Mouse (Mus musculus) liver, embryonic 16.5 days (tissue): Measurements from ENCODE around the gene Cadm4. TPM values are rescaled to one million over a fixed set of nuclear protein-coding genes. Genes with fewer than 3 reads are reported as not detected.
A peak's percentile ranks its signal among the peaks of the same experiment; 100 is the strongest.

Experiments
- ATAC-seq: fragments of 200-750 bp; cut with Nextera tagmentation; 2 replicates; pipeline ENCODE4 v1.8.0; 2017; ENCODE audit warnings: low read depth, mild to moderate bottlenecking, moderate number of reproducible peaks, moderate library complexity
- H3K27ac ChIP-seq: fragments of 300-500 bp; sonication (generic); 2 replicates; pipeline ENCODE4 v1.5.1; 2014; ENCODE audit warnings: mild to moderate bottlenecking, low read length
- H3K27me3 ChIP-seq: fragments of 300-500 bp; sonication (generic); 2 replicates; pipeline ENCODE4 v1.6.1; 2014; ENCODE audit warnings: low read depth, low read length, mixed read lengths; ENCODE audit not compliant: control insufficient read depth, insufficient read depth
- H3K36me3 ChIP-seq: fragments of 300-500 bp; sonication (generic); 2 replicates; pipeline ENCODE4 v1.6.1; 2014; ENCODE audit warnings: mild to moderate bottlenecking; ENCODE audit not compliant: control insufficient read depth, insufficient read depth
- H3K4me1 ChIP-seq: fragments of 300-500 bp; sonication (generic); 2 replicates; pipeline ENCODE4 v1.6.1; 2014; ENCODE audit warnings: low read depth, low read length, mixed read lengths; ENCODE audit not compliant: control insufficient read depth
- H3K4me2 ChIP-seq: fragments of 300-500 bp; sonication (generic); 2 replicates; pipeline ENCODE4 v1.6.1; 2014; ENCODE audit warnings: low read depth, low read length, mixed read lengths
- H3K4me3 ChIP-seq: fragments of 300-500 bp; sonication (generic); 2 replicates; pipeline ENCODE4 v1.5.1; 2014; ENCODE audit warnings: low read depth, mild to moderate bottlenecking, low read length
- H3K9ac ChIP-seq: fragments of 300-500 bp; sonication (generic); 2 replicates; pipeline ENCODE4 v1.6.1; 2014; ENCODE audit warnings: low read depth, low read length
- H3K9me3 ChIP-seq: fragments of 300-500 bp; sonication (generic); replicated peaks from 2 replicates; pipeline ENCODE4 v1.6.1; 2016; ENCODE audit warnings: low read length; ENCODE audit not compliant: control insufficient read depth
- WGBS: fragments of 180-500 bp; shearing (Covaris S2); extraction: QIAGEN DNeasy Blood & Tissue Kit; methylation state at CpG from one replicate; pipeline ENCODE4 v1.1.7; 2014; ENCODE audit not compliant: insufficient replicate concordance; 5-methylcytosine and 5-hydroxymethylcytosine counted together
- polyA plus RNA-seq: library from polyadenylated mRNA; unstranded; fragments of >200 nt; fragmentation: Nextera tagmentation; extraction: Ambion mirVana; gene quantifications from 2 replicates; pipeline ENCODE4 v1.2.1, GENCODE M21; 2015

Gene Cadm4
- polyA plus RNA-seq, 1 experiment from 2014 or later = 0.24 TPM

- peak overlapping the region; percentile 43; the same call in 1 of the 2 replicates for H3K27ac ChIP-seq
- H3K4me1 ChIP-seq = no peaks in the 10 kb centered on the region; the same call in 1 of the 2 replicates
- H3K36me3 ChIP-seq = no peaks in the 10 kb centered on the region
- no peak for ATAC-seq
- no peak overlapping the region for H3K4me3 ChIP-seq
- H3K4me2 ChIP-seq = no peak overlapping the region
- H3K9me3 ChIP-seq = no peaks in the 10 kb centered on the region
- H3K27me3 ChIP-seq = peaks cover 3% of the 10 kb centered on the region; the same call in 1 of the 2 replicates
- H3K9ac ChIP-seq = no peak overlapping the region
- WGBS = 63% methylated on average over 3 of the region's 3 CpGs
These were observed 22.0 kb upstream of the Cadm4 start for GRCm38 (mm10) chr7:24459843-24460242.

- WGBS = 23% methylated on average over 14 of the region's 14 CpGs
- no peak for ATAC-seq
- H3K9me3 ChIP-seq = no peaks in the 10 kb centered on the region
- H3K4me1 ChIP-seq = no peaks in the 10 kb centered on the region; the same call in 1 of the 2 replicates
- no peak overlapping the region for H3K9ac ChIP-seq
- no peak overlapping the region for H3K27ac ChIP-seq
- H3K36me3 ChIP-seq = no peaks in the 10 kb centered on the region
- peaks cover 3% of the 10 kb centered on the region; the same call in 1 of the 2 replicates for H3K27me3 ChIP-seq
- H3K4me3 ChIP-seq = no peak overlapping the region
- H3K4me2 ChIP-seq = 0 out of 2 replicates have a peak overlapping the region, but pooled peaks have one; percentile 7
These were observed 20.3 kb upstream of the Cadm4 start for GRCm38 (mm10) chr7:24461376-24462051.

DNA sequence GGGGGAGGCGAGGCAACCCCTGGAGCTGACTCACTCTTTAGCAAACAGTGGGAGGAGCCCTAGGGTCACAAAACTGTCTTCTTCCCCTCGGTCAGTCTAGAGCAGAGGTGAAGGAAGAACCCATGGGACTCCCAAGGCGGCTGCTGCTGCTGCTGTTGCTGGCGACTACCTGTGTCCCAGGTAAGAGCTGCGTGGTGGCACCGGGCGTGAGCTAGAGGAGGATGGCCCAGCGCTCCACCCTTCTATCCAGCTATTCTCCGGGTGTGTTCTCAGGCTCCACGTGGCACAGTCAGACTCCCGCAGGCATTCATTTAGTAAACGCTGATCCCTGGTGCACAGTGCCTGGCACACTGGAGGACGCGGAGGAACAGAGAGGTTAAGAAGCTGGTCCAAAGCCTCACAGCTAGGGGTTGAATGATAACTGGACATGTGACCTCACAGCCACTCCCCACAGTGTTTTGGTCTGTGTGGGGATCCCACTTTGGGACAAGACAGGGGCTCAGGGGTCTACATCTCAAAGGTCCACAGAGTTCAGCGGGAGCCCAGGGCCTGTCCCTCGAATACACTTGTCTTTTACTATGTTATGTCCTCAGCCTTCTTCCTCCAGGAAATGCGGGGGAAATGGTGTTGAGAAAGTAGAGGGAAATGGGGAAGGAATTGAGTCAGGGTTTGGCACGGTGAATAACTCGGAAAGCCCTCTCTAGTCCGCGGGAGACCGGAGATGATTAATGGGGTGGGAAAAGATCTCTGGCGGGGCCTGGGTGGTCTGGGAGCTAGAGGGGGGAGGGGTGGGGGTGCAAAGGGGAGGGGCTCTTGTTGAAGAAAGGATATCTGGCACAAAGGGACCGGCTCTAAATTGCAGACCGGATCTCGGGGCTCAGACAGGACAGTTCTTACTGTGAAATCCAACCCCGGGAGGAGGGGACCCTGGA, 19.2 kb upstream of the Cadm4 start, which contains the start of gene Plaur:
Gene Plaur, plus strand, starts transcription at position 97 of the 932 bp plus-strand sequence.
- peak within 1 kb of the TSS; percentile 64 for H3K27ac ChIP-seq
- no peaks in the 10 kb centered on the region for H3K9me3 ChIP-seq
- H3K36me3 ChIP-seq = no peaks in the 10 kb centered on the region
- WGBS = 2% methylated on average over 27 of the region's 27 CpGs
- H3K27me3 ChIP-seq = peaks cover 3% of the 10 kb centered on the region; the same call in 1 of the 2 replicates
- no peaks in the 10 kb centered on the region; the same call in 1 of the 2 replicates for H3K4me1 ChIP-seq
- peak; percentile 61 for ATAC-seq
- peak within 1 kb of the TSS; percentile 38 for H3K4me2 ChIP-seq
- H3K9ac ChIP-seq = peak within 1 kb of the TSS; percentile 43; the same call in 1 of the 2 replicates
- peak within 1 kb of the TSS; percentile 52 for H3K4me3 ChIP-seq

GRCm38 (mm10) chr7:24466835-24467234, 15.0 kb upstream of the Cadm4 start:
- WGBS = 54% methylated on average over 6 of the region's 6 CpGs
- no peak overlapping the region for H3K4me3 ChIP-seq
- no peak for ATAC-seq
- H3K9ac ChIP-seq = no peak overlapping the region
- H3K4me1 ChIP-seq = no peaks in the 10 kb centered on the region; the same call in 1 of the 2 replicates
- H3K27ac ChIP-seq = no peak overlapping the region
- H3K27me3 ChIP-seq = peaks cover under 1% of the 10 kb centered on the region; the same call in 1 of the 2 replicates
- peaks cover 5% of the 10 kb centered on the region for H3K36me3 ChIP-seq
- 0 out of 2 replicates have a peak overlapping the region, but pooled peaks have one; percentile 15 for H3K4me2 ChIP-seq
- H3K9me3 ChIP-seq = no peaks in the 10 kb centered on the region; the same call in 1 of the 2 replicates

GRCm38 (mm10) chr7:24467886-24468285, 13.9 kb upstream of the Cadm4 start:
- 73% methylated on average over 5 of the region's 5 CpGs for WGBS

DNA sequence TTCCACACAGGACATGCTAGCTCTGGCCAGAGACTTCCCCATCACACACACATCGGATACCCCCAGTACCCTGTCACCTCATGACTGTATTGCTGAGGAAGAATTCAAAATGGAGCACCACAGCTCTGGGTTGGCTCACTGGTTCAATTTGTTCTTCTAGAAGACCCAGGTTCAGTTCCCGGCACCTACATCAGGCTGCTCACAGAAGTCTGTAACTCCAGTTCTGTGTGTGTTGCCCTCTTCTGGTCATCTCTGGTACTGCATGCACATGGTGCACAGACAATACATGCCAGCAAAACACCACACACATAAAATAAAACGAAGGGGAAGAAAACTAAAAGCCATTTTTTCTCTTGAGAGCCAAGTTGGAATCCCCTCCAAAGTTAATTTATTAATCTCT, 12.7 kb upstream of the Cadm4 start:
- no peak for ATAC-seq
- Histone ChIP-seq H3K4me1 (no peaks in the 10 kb centered on the region; the same call in 1 of the 2 replicates), H3K27me3 (no peaks in the 10 kb centered on the region), H3K4me2 (no peak overlapping the region), H3K9ac (no peak overlapping the region), H3K9me3 (no peaks in the 10 kb centered on the region; the same call in 1 of the 2 replicates), H3K4me3 (no peak overlapping the region), H3K27ac (no peak overlapping the region), H3K36me3 (peaks cover 5% of the 10 kb centered on the region)
- 75% methylated on average over 3 of the region's 3 CpGs for WGBS

More at GRCm38 (mm10) chr7:24467886-24468285, 13.9 kb upstream of the Cadm4 start:
- no peaks in the 10 kb centered on the region; the same call in 1 of the 2 replicates for H3K9me3 ChIP-seq
- H3K4me3 ChIP-seq = no peak overlapping the region
- H3K9ac ChIP-seq = no peak overlapping the region
- no peaks in the 10 kb centered on the region for H3K27me3 ChIP-seq
- H3K27ac ChIP-seq = no peak overlapping the region
- no peaks in the 10 kb centered on the region; the same call in 1 of the 2 replicates for H3K4me1 ChIP-seq
- no peak overlapping the region for H3K4me2 ChIP-seq
- ATAC-seq = no peak
- peaks cover 5% of the 10 kb centered on the region for H3K36me3 ChIP-seq

- no peak overlapping the region for H3K9ac ChIP-seq
- H3K4me3 ChIP-seq = no peak overlapping the region
- 83% methylated on average over 7 of the region's 7 CpGs for WGBS
- H3K27ac ChIP-seq = no peak overlapping the region
- no peaks in the 10 kb centered on the region; the same call in 1 of the 2 replicates for H3K4me1 ChIP-seq
- no peaks in the 10 kb centered on the region for H3K27me3 ChIP-seq
- H3K9me3 ChIP-seq = no peaks in the 10 kb centered on the region; the same call in 1 of the 2 replicates
- peaks cover 5% of the 10 kb centered on the region for H3K36me3 ChIP-seq
- ATAC-seq = no peak
- no peak overlapping the region for H3K4me2 ChIP-seq
These were observed 11.5 kb upstream of the Cadm4 start for GRCm38 (mm10) chr7:24470356-24470755.

- Histone ChIP-seq H3K9ac (no peak overlapping the region), H3K9me3 (no peaks in the 10 kb centered on the region; the same call in 1 of the 2 replicates), H3K27me3 (no peaks in the 10 kb centered on the region), H3K4me3 (no peak overlapping the region), H3K4me1 (no peaks in the 10 kb centered on the region; the same call in 1 of the 2 replicates), H3K36me3 (peaks cover 5% of the 10 kb centered on the region), H3K27ac (no peak overlapping the region), H3K4me2 (no peak overlapping the region)
- ATAC-seq = no peak
- 74% methylated on average over 6 of the region's 6 CpGs for WGBS
These were observed 9.4 kb upstream of the Cadm4 start for GRCm38 (mm10) chr7:24472442-24472841.
